Mouse (Mus musculus): ENCODE data around the gene Cyp4f39. TPM values are rescaled to one million over a fixed set of nuclear protein-coding genes. Genes with fewer than 3 reads are reported as not detected.

The Cyp4f39 gene
- polyA plus RNA-seq (2014; fragmentation: Illumina TruSeq; extraction: RNeasy Lipid Tissue Mini Kit (QIAGEN cat#74804); ENCODE audit: low read depth, low replicate concordance) = 1.6 TPM

GRCm38 (mm10) chr17:32452482-32452881 lies at the start of gene Cyp4f39:
Gene Cyp4f39 (plus strand): TSS chr17:32452723.

GRCm38 (mm10) chr17:32403417-32403816 lies 49.1 kb upstream of the Cyp4f39 start, which contains the start of gene Rasal3:
Gene Rasal3 (minus strand): TSS chr17:32403583.

GRCm38 (mm10) chr17:32424034-32424433 lies 28.5 kb upstream of the Cyp4f39 start, which contains the start of gene Pglyrp2:
Gene Pglyrp2 (minus strand): TSS chr17:32424167.

GRCm38 (mm10) chr17:32505851-32506728 lies 53.6 kb downstream of the Cyp4f39 start, which contains the start of gene Cyp4f17:
Gene Cyp4f17 (plus strand): TSS chr17:32506050.

GRCm38 (mm10) chr17:32536051-32536866 lies 83.7 kb downstream of the Cyp4f39 start, which contains the start of gene Cyp4f16:
Gene Cyp4f16 (plus strand): TSS chr17:32536558.

Other genes starting within 250 kb of the Cyp4f39 start
- 43.8 TPM for gene Brd4, start 168.0 kb upstream of the Cyp4f39 start, polyA plus RNA-seq (2014; fragmentation: Illumina TruSeq; extraction: RNeasy Lipid Tissue Mini Kit (QIAGEN cat#74804); ENCODE audit: low read depth, low replicate concordance)
- 74.3 TPM for gene Akap8, start 131.5 kb upstream of the Cyp4f39 start, polyA plus RNA-seq (2014; fragmentation: Illumina TruSeq; extraction: RNeasy Lipid Tissue Mini Kit (QIAGEN cat#74804); ENCODE audit: low read depth, low replicate concordance)
- gene Akap8l, start 102.1 kb upstream of the Cyp4f39 start, polyA plus RNA-seq (2014; fragmentation: Illumina TruSeq; extraction: RNeasy Lipid Tissue Mini Kit (QIAGEN cat#74804); ENCODE audit: low read depth, low replicate concordance) = 122 TPM
- gene Wiz, start 63.3 kb upstream of the Cyp4f39 start, polyA plus RNA-seq (2014; fragmentation: Illumina TruSeq; extraction: RNeasy Lipid Tissue Mini Kit (QIAGEN cat#74804); ENCODE audit: low read depth, low replicate concordance) = 25.2 TPM
- gene Rasal3, start 49.1 kb upstream of the Cyp4f39 start, polyA plus RNA-seq (2014; fragmentation: Illumina TruSeq; extraction: RNeasy Lipid Tissue Mini Kit (QIAGEN cat#74804); ENCODE audit: low read depth, low replicate concordance) = 2.2 TPM
- gene Pglyrp2, start 28.6 kb upstream of the Cyp4f39 start, polyA plus RNA-seq (2014; fragmentation: Illumina TruSeq; extraction: RNeasy Lipid Tissue Mini Kit (QIAGEN cat#74804); ENCODE audit: low read depth, low replicate concordance) = 0.27 TPM
- 15.0 TPM for gene Cyp4f17, start 53.3 kb downstream of the Cyp4f39 start, polyA plus RNA-seq (2014; fragmentation: Illumina TruSeq; extraction: RNeasy Lipid Tissue Mini Kit (QIAGEN cat#74804); ENCODE audit: low read depth, low replicate concordance)
- gene Cyp4f16, start 83.8 kb downstream of the Cyp4f39 start, polyA plus RNA-seq (2014; fragmentation: Illumina TruSeq; extraction: RNeasy Lipid Tissue Mini Kit (QIAGEN cat#74804); ENCODE audit: low read depth, low replicate concordance) = 14.3 TPM
- not detected for gene Cyp4f37, start 168.6 kb downstream of the Cyp4f39 start, polyA plus RNA-seq (2014; fragmentation: Illumina TruSeq; extraction: RNeasy Lipid Tissue Mini Kit (QIAGEN cat#74804); ENCODE audit: low read depth, low replicate concordance)
- 1.2 TPM for gene Cyp4f40, start 206.2 kb downstream of the Cyp4f39 start, polyA plus RNA-seq (2014; fragmentation: Illumina TruSeq; extraction: RNeasy Lipid Tissue Mini Kit (QIAGEN cat#74804); ENCODE audit: low read depth, low replicate concordance)
- gene Cyp4f15, start 232.9 kb downstream of the Cyp4f39 start, polyA plus RNA-seq (2014; fragmentation: Illumina TruSeq; extraction: RNeasy Lipid Tissue Mini Kit (QIAGEN cat#74804); ENCODE audit: low read depth, low replicate concordance) = 13.3 TPM

Measured in adipose tissue, adult 10 weeks (tissue).